ENCODE assay signal across 17 mouse cellular contexts in genomic region chr4:57579683-57580082, GRCm38 (mm10). TPM values are rescaled to one million over a fixed set of nuclear protein-coding genes. Genes with fewer than 3 reads are reported as not detected.
"Had no signal": no experiment of that assay in that cellular context is flagged by ENCODE, and none has a peak within 500 bp of the region (broad histone marks: within the 10 kb centered on the region; RNA-seq: fewer than 3 reads in every experiment).

No protein-coding gene starts in this region.

- H3K9ac ChIP-seq: liver, embryonic 15.5 days; midbrain, embryonic 15.5 days; neural tube, embryonic 13.5 days had no signal

- H3K27me3 ChIP-seq: liver, embryonic 15.5 days; megakaryocyte, embryonic 14.5 days; midbrain, embryonic 15.5 days; neural tube, embryonic 13.5 days had no signal

- ATAC-seq: midbrain, embryonic 15.5 days had no signal

- H3K27ac ChIP-seq: left cerebral cortex, adult 2 months; limb, embryonic 10.5 days; liver, embryonic 15.5 days; macrophage; midbrain, embryonic 15.5 days; neural tube, embryonic 13.5 days had no signal

- H3K36me3 ChIP-seq: limb, embryonic 10.5 days; liver, embryonic 15.5 days; midbrain, embryonic 15.5 days; neural tube, embryonic 13.5 days had no signal

- H3K4me1 ChIP-seq: limb, embryonic 10.5 days; liver, embryonic 15.5 days; megakaryocyte, embryonic 14.5 days; midbrain, embryonic 15.5 days; neural tube, embryonic 13.5 days had no signal

- H3K9me3 ChIP-seq: limb, embryonic 10.5 days; liver, embryonic 15.5 days; midbrain, embryonic 15.5 days had no signal

- DNase-seq: kidney, adult 8-10 months; kidney, postnatal 25 days; retina, postnatal 1 day; right cerebral cortex, postnatal 4 days; spleen, adult 18-20 months; thymus, adult 18-20 months; thymus, postnatal 14 days had no signal

- H3K4me2 ChIP-seq: liver, embryonic 11.5 days; liver, embryonic 15.5 days; midbrain, embryonic 11.5 days; midbrain, embryonic 15.5 days; neural tube, embryonic 13.5 days had no signal

- H3K4me3 ChIP-seq: left cerebral cortex, adult 2 months; limb, embryonic 10.5 days; liver, embryonic 15.5 days; megakaryocyte, embryonic 14.5 days; midbrain, embryonic 15.5 days; neural tube, embryonic 13.5 days had no signal

RNA-seq across cellular contexts. Expression of gene Pakap, which starts 11.7 kb away (rescaled TPM):
- total RNA-seq: monocyte, adult 5-6 weeks had no signal
- polyA plus RNA-seq: macrophage had no signal
